Mouse (Mus musculus) lung, adult 2 months (tissue): Measurements from ENCODE around the gene S100pbp.

ENCODE experiments used
- CTCF ChIP-seq: fragments of 200-500 bp; IDR thresholded peaks from 2 replicates; pipeline ENCODE4 v1.5.1; 2011; ENCODE audit warnings: mild to moderate bottlenecking, low read length, control low read depth; ENCODE audit not compliant: insufficient read depth
- POLR2A ChIP-seq: fragments of 200-500 bp; IDR thresholded peaks from 2 replicates; pipeline ENCODE4 v1.6.1; 2011; ENCODE audit warnings: low read depth, mild to moderate bottlenecking, control low read depth, low read length, borderline replicate concordance; ENCODE audit errors: extremely low read depth

GRCm38 (mm10) chr4:129158549-129158948 is 31.0 kb downstream of the S100pbp start:
- TF ChIP-seq CTCF (no peak), POLR2A (no peak)
